ENCODE assay signal across 8 mouse cellular contexts in the genomic region with DNA sequence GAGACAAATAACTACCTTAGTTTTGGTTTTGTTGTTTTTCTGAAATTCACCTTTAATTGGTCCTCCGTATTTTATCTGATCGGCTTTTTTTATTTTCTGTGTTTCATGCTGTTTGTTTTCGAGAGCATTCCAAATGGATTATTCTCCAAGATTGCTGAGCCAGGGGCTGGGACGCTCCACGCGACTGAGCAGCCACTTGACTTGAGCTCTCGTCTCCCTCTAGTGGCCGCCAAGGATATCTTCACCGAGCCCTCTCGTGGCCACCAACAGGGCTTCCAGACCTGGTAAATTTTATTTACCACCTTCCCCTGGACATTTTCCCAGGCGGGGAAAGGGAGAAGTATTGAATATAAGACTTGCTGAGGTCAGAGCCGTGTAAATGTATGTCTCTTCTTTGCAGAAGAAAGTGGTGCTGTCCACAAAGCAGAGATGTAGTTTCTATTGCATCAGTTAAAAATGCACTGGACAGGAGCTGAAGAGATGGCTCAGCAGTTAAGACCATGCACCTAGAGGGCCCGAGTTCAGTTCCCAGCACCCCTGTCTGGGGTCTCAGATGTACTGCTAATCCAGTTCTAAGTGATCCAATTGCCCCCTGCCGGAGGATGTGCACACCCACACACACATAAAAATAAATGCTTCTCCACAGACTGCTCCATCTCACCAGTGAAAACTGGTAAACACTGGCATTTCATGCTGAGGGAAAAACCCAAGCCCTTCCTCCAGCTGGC.
DNase-seq lines count a peak whose midpoint lies in the region; ATAC-seq and TF ChIP-seq lines count a peak whose summit lies in the region.

No protein-coding gene starts in this region.

- in situ Hi-C loops in Patski (cut with MboI; ENCODE audit: low pct_unique_long_range_greater_than_20kb), result no loop called here

- H3K9ac ChIP-seq in forebrain, embryonic 16.5 days (replicated peaks; ENCODE audit: low read depth, low read length), result no peak overlapping the region
- H3K9ac ChIP-seq in lung, embryonic 15.5 days, result no peak overlapping the region

- H3K4me1 ChIP-seq in forebrain, embryonic 16.5 days (replicated peaks; ENCODE audit: control insufficient read depth, insufficient read depth, low read length), result peaks cover 3% of the 10 kb centered on the region; the same call in 1 of the 2 replicates
- H3K4me1 ChIP-seq in hindbrain, embryonic 10.5 days (replicated peaks), result peaks cover 5% of the 10 kb centered on the region; the same call in 1 of the 2 replicates
- H3K4me1 ChIP-seq in lung, embryonic 15.5 days, result 0 out of 2 replicates have a peak, but pooled peaks cover 3% of the 10 kb centered on the region

- no peak overlapping the region for H3K27ac ChIP-seq in forebrain, embryonic 16.5 days (ENCODE audit: low read length)
- H3K27ac ChIP-seq in hindbrain, embryonic 10.5 days, result no peak overlapping the region
- H3K27ac ChIP-seq in lung, embryonic 15.5 days, result no peak overlapping the region

- H3K4me3 ChIP-seq in forebrain, embryonic 16.5 days (replicated peaks; ENCODE audit: low read length), result peak overlapping the region; percentile 33
- peak overlapping the region; percentile 39 for H3K4me3 ChIP-seq in hindbrain, embryonic 10.5 days
- H3K4me3 ChIP-seq in lung, embryonic 15.5 days, result peak overlapping the region; percentile 33

- H3K9me3 ChIP-seq in forebrain, embryonic 16.5 days (ENCODE audit: control insufficient read depth, low read length), result no peaks in the 10 kb centered on the region
- no peaks in the 10 kb centered on the region for H3K9me3 ChIP-seq in hindbrain, embryonic 10.5 days
- H3K9me3 ChIP-seq in lung, embryonic 15.5 days, result no peaks in the 10 kb centered on the region

- peak; percentile 96 for TF ChIP-seq CTCF in Patski (IDR thresholded peaks at IDR 0.05)

- DNase-seq in Patski (ENCODE audit: low read depth, low spot score), result no peak
- DNase-seq in cerebellum, adult 18-20 months, result peak; percentile 73 to 82
- DNase-seq in hindbrain, embryonic 10.5 days (ENCODE audit: low spot score), result peak; percentile 72
- DNase-seq in layer of hippocampus, adult 8-10 months (ENCODE audit: low spot score in 2 of 2), result peak; percentile 46 to 73
- DNase-seq in ovary, postnatal 14 days (ENCODE audit: low spot score), result peak; percentile 54
- peak; percentile 49 for DNase-seq in yolk sac, embryonic 10.5 days (ENCODE audit: low spot score)

- no peaks in the 10 kb centered on the region for H3K27me3 ChIP-seq in Patski
- H3K27me3 ChIP-seq in forebrain, embryonic 16.5 days (replicated peaks; ENCODE audit: control insufficient read depth, insufficient read depth, low read length), result no peaks in the 10 kb centered on the region
- H3K27me3 ChIP-seq in hindbrain, embryonic 10.5 days (ENCODE audit: insufficient read depth, poor library complexity, severe bottlenecking), result 0 out of 2 replicates have a peak, but pooled peaks cover 7% of the 10 kb centered on the region
- H3K27me3 ChIP-seq in lung, embryonic 15.5 days, result no peaks in the 10 kb centered on the region

- POLR2A ChIA-PET in Patski (lab: Charles Lee), result no interaction called here

- H3K36me3 ChIP-seq in forebrain, embryonic 16.5 days (ENCODE audit: control insufficient read depth, insufficient read depth), result no peaks in the 10 kb centered on the region
- no peaks in the 10 kb centered on the region for H3K36me3 ChIP-seq in hindbrain, embryonic 10.5 days
- H3K36me3 ChIP-seq in lung, embryonic 15.5 days, result no peaks in the 10 kb centered on the region

- ATAC-seq in Patski, result peak; percentile 98
- peak; percentile 93 for ATAC-seq in forebrain, embryonic 16.5 days
- peak; percentile 85; the same call in 1 of the 2 replicates for ATAC-seq in lung, embryonic 15.5 days (ENCODE audit: borderline replicate concordance, extremely low read depth, low FRiP score, low TSS enrichment)

- CTCF ChIA-PET in Patski (lab: Charles Lee), result interaction anchor here (1.2 kb wide), 1 partner anchor 80 kb away, joined by 3 read pairs; no protein-coding TSS in a partner anchor

- H3K4me2 ChIP-seq in forebrain, embryonic 16.5 days (ENCODE audit: low read length), result peak overlapping the region; percentile 65
- peak overlapping the region; percentile 64 for H3K4me2 ChIP-seq in lung, embryonic 15.5 days

- 12% methylated on average over 14 of the region's 14 CpGs for WGBS in forebrain, embryonic 16.5 days
- 12% methylated on average over 14 of the region's 14 CpGs for WGBS in hindbrain, embryonic 10.5 days
- 11% methylated on average over 14 of the region's 14 CpGs for WGBS in lung, embryonic 15.5 days
